Mouse (Mus musculus) testis, postnatal 14 days (tissue): ENCODE data around the gene Taar7b.

Experiments
- DNase-seq: peaks from one replicate; pipeline ENCODE4 v3.0.0; 2021; ENCODE audit warnings: low spot score

Gene Taar7b

DNA sequence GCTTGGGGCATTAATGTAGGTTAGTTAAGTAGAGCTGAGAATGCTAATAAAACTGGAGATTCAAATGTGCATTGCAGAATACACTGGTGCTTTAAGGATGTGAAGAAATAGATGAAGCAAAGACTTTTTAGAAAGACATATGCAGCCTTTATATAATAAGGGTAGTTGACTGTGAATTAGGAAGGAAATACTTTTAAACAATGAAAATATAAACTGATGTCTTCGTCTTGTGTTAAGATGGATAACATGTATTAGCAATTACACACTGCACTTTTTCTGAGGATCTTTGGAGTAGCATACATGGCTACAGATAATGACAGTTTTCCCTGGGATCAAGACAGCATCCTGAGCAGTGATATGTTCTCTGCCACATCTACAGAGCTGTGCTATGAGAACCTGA lies at the start of gene Taar7b:
Taar7b (plus strand) TSS at position 301 of the 400 bp plus-strand sequence.
- no peak for DNase-seq

GRCm38 (mm10) chr10:23951714-23952113 lies 48.0 kb upstream of the Taar7b start:
- no peak for DNase-seq

DNA sequence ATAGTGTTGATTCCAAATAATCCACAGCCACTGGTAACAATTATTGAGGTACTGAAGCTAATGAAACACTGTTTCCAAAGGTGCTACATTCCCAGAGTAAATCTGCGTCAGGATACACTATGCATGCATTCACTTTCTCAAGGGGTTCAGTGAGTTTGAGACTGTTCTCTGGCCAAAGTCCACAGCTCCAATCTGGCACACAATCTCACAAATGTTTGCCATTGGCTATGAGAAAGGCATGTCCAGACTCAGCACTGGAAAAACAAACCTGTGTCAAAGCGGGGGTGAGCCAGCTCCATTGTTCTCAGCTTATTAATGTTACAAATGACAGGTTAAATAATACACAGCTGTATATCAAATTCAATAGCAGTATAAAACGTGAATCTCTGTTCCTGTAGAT lies 40.7 kb upstream of the Taar7b start:
- DNase-seq: no peak

DNA sequence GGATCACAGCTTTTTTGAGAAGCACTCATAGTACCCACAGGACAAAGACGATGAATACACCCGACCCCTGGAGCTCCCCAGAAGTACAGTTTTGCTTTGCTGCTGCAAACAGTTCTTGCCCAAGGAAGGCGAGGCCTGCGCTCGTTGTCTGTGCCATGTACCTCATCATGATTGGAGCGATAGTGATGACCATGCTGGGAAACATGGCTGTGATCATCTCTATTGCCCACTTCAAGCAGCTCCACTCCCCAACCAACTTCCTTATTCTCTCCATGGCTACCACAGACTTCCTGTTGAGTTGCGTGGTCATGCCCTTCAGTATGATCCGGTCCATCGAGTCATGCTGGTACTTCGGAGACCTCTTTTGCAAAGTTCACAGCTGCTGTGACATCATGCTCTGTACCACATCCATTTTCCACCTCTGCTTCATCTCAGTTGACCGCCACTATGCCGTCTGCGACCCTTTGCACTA lies 39.3 kb upstream of the Taar7b start, which contains the start of gene Taar4:
Taar4 (plus strand) TSS at position 51 of the 472 bp plus-strand sequence.
- no peak for DNase-seq

DNA sequence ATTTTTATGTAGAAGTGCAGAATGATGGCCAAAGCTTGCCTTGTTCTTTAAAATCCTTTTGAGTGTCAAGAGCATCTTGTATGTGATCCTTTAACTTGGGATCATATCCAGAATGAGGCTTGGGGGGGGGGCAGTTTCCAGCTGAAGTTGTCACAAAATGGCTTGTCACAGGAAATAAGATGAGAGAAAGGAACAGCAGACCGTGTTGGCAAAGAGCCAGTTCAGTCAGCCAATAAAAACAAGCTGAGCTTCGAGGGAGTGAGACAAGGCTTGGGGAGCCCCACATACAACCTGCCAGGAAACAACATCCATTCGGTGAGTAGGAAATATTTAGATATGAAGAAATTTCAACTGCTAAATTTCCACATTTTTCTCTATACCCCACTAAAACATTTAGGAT lies 36.3 kb upstream of the Taar7b start:
- DNase-seq: no peak

- DNase-seq: no peak
Observed at GRCm38 (mm10) chr10:23964921-23965610, 34.7 kb upstream of the Taar7b start.

DNA sequence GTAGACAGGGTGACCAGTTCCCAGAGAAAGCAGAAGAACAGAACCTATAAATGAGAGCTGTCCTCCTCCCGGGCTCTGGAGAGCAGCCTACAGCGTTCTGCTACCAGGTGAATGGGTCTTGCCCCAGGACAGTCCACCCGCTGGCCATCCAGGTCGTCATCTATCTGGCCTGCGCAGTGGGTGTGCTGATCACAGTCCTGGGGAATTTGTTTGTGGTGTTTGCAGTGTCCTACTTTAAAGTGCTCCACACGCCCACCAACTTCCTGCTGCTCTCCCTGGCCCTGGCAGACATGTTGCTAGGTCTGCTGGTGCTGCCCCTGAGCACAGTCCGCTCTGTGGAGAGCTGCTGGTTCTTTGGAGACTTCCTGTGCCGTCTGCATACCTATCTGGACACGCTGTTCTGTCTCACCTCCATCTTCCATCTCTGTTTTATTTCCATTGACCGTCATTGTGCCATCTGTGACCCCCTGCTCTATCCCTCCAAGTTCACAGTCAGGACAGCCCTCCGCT lies 29.0 kb upstream of the Taar7b start, which contains the start of gene Taar5:
Taar5 (plus strand) TSS at position 51 of the 510 bp plus-strand sequence.
- DNase-seq: no peak

GRCm38 (mm10) chr10:23971256-23971655 lies 28.5 kb upstream of the Taar7b start:
- no peak for DNase-seq

DNA sequence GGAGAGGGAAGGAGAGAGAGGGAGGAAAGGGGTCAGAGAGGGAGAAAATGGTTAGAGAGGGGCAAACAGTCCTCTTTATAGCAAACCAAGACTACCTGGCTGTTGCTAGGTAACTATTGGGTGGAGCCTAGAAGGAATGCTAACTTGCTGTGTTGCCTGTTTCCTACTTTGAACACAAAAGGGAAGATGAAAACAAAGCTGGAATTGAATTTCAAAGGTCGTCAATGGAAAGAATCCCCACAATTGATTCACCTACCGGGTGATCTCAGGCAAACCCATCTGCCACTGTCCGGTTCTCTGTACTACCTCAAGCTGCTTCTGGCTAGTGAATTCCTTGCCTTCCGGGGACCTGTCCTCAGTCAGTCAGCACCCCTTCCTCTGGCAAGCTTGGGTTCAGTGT lies 21.8 kb upstream of the Taar7b start:
- no peak for DNase-seq

DNA sequence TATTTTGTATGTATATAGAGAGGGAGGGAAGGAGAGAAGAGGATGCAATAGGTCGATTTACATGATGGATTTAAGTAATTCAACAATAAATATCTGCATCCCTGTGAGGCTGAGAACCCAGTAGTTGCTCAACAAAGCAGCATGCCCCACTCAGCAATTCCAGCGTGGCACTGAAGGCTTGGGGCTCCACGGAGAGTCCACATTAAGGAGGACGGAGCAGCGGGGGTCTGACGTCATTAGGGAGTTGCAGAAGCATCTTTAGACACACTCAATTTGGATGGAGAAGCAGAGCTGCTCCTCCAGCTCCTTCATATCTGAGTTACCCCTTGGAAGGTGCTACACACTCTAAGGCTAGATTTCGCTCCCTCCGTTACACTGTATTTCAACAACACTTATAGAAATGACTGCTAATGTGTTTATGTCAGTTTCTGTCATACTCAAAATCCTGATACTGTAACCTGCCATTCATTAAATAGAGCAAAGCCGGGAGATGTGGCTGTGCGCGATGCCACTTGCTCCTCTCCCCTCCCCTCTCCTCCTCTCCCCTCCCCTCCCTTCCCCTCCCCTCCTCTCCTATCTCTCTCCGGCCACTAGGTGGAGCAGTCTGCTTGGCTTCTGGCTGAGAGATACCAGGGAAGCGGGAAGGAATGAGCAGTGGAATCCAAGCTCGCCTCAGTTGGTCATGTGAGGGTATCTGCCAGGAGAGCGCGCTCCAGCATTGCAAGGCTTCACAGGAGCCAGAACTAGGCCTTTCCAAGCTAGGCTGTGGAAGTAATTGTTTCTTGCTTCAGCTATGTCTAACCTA lies 20.6 kb upstream of the Taar7b start:
- peak; percentile 58 for DNase-seq

DNA sequence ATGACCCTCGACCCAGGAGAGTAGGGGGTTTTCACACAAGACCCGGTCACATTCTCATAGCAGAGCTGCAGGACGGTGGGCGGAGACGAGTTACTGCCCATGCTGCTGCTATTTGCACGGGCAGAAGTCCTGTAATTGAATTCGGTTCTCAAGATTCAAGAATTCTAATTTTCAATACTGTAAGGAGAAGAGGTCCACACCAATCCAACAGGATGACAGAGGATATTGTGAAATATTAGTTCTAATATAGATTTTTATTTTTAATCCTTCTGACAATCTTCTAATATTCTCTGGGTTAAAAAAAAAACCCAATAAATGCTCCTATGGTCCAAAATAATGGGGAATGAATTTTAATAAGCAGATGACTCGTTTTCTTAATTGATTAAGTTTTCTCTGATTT lies 14.2 kb upstream of the Taar7b start, which contains the start of gene Taar6:
Taar6 (minus strand) TSS at position 101 of the 400 bp plus-strand sequence.
- DNase-seq: no peak

GRCm38 (mm10) chr10:23986419-23986818 lies 13.3 kb upstream of the Taar7b start:
- no peak for DNase-seq

- no peak for DNase-seq
Observed at GRCm38 (mm10) chr10:23993381-23993780, 6.4 kb upstream of the Taar7b start, which contains the start of gene Taar7a. TSS of gene Taar7a (minus strand) at chr10:23993481.

GRCm38 (mm10) chr10:24006442-24006841 lies 6.7 kb downstream of the Taar7b start:
- no peak for DNase-seq

DNA sequence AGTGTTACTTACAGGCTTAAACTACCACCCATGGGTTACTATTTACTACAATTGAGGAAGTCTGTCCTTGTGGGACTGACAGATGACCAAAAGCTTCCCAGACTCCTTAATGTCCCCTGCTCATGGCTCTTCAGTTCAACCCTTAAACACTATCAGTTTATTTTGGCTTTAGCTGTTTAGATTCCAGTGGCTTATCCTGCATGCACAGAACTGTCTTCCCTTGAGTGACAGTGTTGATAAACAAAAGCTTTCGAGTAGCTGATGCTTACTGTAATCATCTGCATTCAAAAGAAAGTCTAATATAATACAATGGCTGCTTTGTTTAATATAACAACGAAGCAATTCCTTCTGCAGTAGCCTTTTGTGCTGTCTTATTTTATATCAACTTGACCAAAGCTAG lies 7.3 kb downstream of the Taar7b start:
- DNase-seq: no peak

GRCm38 (mm10) chr10:24008143-24008542 lies 8.4 kb downstream of the Taar7b start:
- no peak for DNase-seq

DNA sequence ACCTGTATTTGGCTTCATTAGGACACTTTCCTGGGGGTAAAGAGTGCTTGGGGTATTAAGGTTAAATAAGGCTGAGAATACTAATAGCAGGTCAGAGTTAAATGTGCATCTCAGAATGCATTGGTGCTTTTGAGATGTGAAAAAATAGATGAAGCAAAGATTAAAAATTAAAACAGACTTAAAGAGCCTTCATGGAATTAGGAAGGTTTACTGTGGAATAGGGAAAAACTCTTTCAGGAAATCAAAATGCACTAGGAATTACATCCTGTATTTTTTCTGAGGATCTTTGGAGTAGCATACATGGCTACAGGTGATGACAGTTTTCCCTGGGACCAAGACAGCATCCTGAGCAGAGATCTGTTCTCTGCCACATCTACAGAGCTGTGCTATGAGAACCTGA lies 27.2 kb downstream of the Taar7b start, which contains the start of gene Taar7d:
Taar7d (plus strand) TSS at position 301 of the 400 bp plus-strand sequence.
- DNase-seq: no peak

- no peak for DNase-seq
Observed at GRCm38 (mm10) chr10:24031347-24031746, 31.6 kb downstream of the Taar7b start.

- DNase-seq: no peak
Observed at GRCm38 (mm10) chr10:24037314-24037713, 37.6 kb downstream of the Taar7b start, which contains the start of gene Taar7e. TSS of gene Taar7e (plus strand) at chr10:24037614.

DNA sequence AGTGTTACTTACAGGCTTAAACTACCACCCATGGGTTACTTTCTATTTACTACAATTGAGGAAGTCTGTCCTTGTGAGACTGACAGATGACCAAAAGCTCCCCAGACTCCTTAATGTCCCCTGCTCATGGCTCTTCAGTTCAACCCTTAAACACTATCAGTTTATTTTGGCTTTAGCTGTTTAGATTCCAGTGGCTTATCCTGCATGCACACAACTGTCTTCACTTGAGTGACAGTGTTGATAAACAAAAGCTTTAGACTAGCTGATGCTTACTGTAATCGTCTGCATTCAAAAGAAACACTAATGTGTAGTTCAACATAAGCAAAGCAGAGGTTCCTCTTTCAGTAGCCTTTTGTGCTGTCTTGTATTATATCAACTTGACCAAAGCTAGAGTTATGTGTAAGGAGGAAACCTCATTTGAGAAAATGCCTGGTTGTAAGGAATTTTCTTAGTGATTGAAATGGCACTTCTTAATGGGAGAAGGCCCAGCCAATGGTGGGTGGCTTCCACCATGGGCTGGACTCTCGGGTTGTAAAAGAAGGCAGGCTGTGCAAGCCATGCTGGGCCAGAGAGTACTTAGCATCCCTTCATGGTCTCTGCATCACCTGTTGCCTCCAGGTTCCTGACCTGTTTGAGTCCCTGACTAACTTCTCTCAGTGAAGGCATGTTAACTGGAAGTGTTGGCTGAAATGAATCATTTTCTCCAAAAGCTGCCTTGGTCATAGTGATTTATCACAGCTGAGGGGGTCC lies 40.6 kb downstream of the Taar7b start:
- no peak for DNase-seq

DNA sequence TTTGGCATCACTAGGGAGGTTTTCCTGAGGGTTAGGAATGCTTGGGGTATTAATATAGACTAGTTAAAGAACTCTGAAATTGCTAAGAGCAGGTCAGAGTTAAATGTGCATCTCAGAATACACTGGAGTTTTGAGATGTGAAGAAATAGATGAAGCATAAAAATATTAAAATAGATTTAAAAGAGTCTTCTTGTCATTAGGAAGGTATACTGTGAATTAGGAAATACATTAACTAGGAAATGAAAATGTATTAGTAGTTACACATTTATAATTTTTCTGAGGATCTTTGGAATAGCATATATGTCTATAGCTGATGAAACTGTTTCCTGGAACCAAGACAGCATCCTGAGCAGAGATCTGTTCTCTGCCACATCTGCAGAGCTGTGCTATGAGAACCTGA lies 49.5 kb downstream of the Taar7b start, which contains the start of gene Taar7f:
Taar7f (plus strand) TSS at position 301 of the 400 bp plus-strand sequence.
- no peak for DNase-seq
